Mouse (Mus musculus) cortical plate, adult 2 months (tissue): ENCODE measurements around the gene B3galt4. TPM values are rescaled to one million over a fixed set of nuclear protein-coding genes. Genes with fewer than 3 reads are reported as not detected.
"Not testable (repeated sequence)": the region's sequence is repeated elsewhere in the genome, so short reads cannot be mapped to it uniquely, and the experiment has no call there.

Experiments used
- H3K27ac ChIP-seq: fragments of 200-500 bp; 2 replicates; pipeline ENCODE4 v1.5.1; 2012; ENCODE audit warnings: low read length, control low read depth, inconsistent platforms; ENCODE audit not compliant: insufficient read depth
- H3K4me1 ChIP-seq: fragments of 200-500 bp; 2 replicates; pipeline ENCODE4 v1.6.1; 2011; ENCODE audit warnings: low read length; ENCODE audit not compliant: control insufficient read depth, insufficient read depth
- H3K4me3 ChIP-seq: fragments of 200-500 bp; 2 replicates; pipeline ENCODE4 v1.5.1; 2011; ENCODE audit warnings: mild to moderate bottlenecking, low read length, control low read depth; ENCODE audit not compliant: insufficient read depth
- CTCF ChIP-seq: fragments of 200-500 bp; IDR thresholded peaks from 2 replicates; pipeline ENCODE4 v1.5.1; 2011; ENCODE audit warnings: mild to moderate bottlenecking, control low read depth, low read length; ENCODE audit not compliant: insufficient read depth; ENCODE audit errors: extremely low read depth
- POLR2A ChIP-seq: fragments of 200-500 bp; IDR thresholded peaks from 2 replicates; pipeline ENCODE4 v1.6.1; 2011; ENCODE audit warnings: mild to moderate bottlenecking, low read length, control low read depth; ENCODE audit not compliant: insufficient read depth; ENCODE audit errors: extremely low read depth
- polyA plus RNA-seq: library from polyadenylated mRNA; depleted of rRNA; stranded (reverse); fragments of >200 nt; gene quantifications from 2 replicates; pipeline ENCODE4 v1.2.3, GENCODE M21; 2012; rRNA removed

Gene B3galt4
- 7.0 and 7.8 TPM in 2 replicates for polyA plus RNA-seq

GRCm38 (mm10) chr17:33951021-33951946, at the start of gene B3galt4:
Gene B3galt4 (minus strand): TSS chr17:33951488.
- H3K4me3 ChIP-seq, result peak within 1 kb of the TSS; percentile 49
- H3K4me1 ChIP-seq, result no peaks in the 10 kb centered on the region; the same call in 1 of the 2 replicates
- TF ChIP-seq CTCF (no peak), POLR2A (peak; percentile 56; the same call in 1 of the 2 replicates)
- peak within 1 kb of the TSS; percentile 79 for H3K27ac ChIP-seq

- not testable (repeated sequence) for H3K4me1 ChIP-seq
Measured at GRCm38 (mm10) chr17:34000796-34001195, 49.5 kb upstream of the B3galt4 start.

GRCm38 (mm10) chr17:34000150-34000537, 48.9 kb upstream of the B3galt4 start, which contains the start of gene H2-K1:
Gene H2-K1 (minus strand): TSS chr17:34000347.
- TF ChIP-seq POLR2A (peak; percentile 81), CTCF (no peak)
- Histone ChIP-seq H3K4me1 (no peaks in the 10 kb centered on the region), H3K4me3 (peak within 1 kb of the TSS; percentile 13), H3K27ac (no peak within 1 kb of the TSS)

More at GRCm38 (mm10) chr17:34000796-34001195, 49.5 kb upstream of the B3galt4 start:
- H3K4me3 ChIP-seq, H3K27ac ChIP-seq: not testable (repeated sequence)

GRCm38 (mm10) chr17:33999341-34000149, 48.3 kb upstream of the B3galt4 start:
- peak overlapping the region; percentile 13 for H3K4me3 ChIP-seq
- H3K27ac ChIP-seq, result no peak overlapping the region
- no peaks in the 10 kb centered on the region for H3K4me1 ChIP-seq
- TF ChIP-seq CTCF (no peak), POLR2A (no peak)

GRCm38 (mm10) chr17:33998697-33999096, 47.4 kb upstream of the B3galt4 start:
- H3K27ac ChIP-seq, H3K4me1 ChIP-seq: not testable (repeated sequence)
- peak overlapping the region; percentile 13; the same call in 1 of the 2 replicates for H3K4me3 ChIP-seq

- not testable (repeated sequence) for H3K4me3 ChIP-seq, H3K27ac ChIP-seq, H3K4me1 ChIP-seq
Measured at GRCm38 (mm10) chr17:33997025-33997424, 45.7 kb upstream of the B3galt4 start.

- no peak overlapping the region for H3K27ac ChIP-seq
- TF ChIP-seq CTCF (no peak), POLR2A (no peak)
- H3K4me1 ChIP-seq, result no peaks in the 10 kb centered on the region
- no peak overlapping the region for H3K4me3 ChIP-seq
Measured at GRCm38 (mm10) chr17:33995651-33996050, 44.4 kb upstream of the B3galt4 start.

- H3K27ac ChIP-seq, result no peak overlapping the region
- H3K4me3 ChIP-seq, result no peak overlapping the region
- TF ChIP-seq POLR2A (no peak), CTCF (no peak)
- no peaks in the 10 kb centered on the region for H3K4me1 ChIP-seq
Measured at GRCm38 (mm10) chr17:33994959-33995358, 43.7 kb upstream of the B3galt4 start.

- Histone ChIP-seq H3K4me1 (no peaks in the 10 kb centered on the region), H3K27ac (no peak overlapping the region), H3K4me3 (no peak overlapping the region)
- TF ChIP-seq POLR2A (no peak), CTCF (peak; percentile 72)
Measured at GRCm38 (mm10) chr17:33991788-33992664, 40.7 kb upstream of the B3galt4 start.
